Mouse (Mus musculus) midbrain, embryonic 10.5 days (tissue): Measurements from ENCODE around the gene Gng2. TPM values are rescaled to one million over a fixed set of nuclear protein-coding genes. Genes with fewer than 3 reads are reported as not detected.
"Not testable (repeated sequence)": the region's sequence is repeated elsewhere in the genome, so short reads cannot be mapped to it uniquely, and the experiment has no call there.

Experiments used
- DNase-seq: peaks from one replicate; pipeline ENCODE4 v3.0.0-alpha.2; 2017; ENCODE audit warnings: low spot score
- H3K27ac ChIP-seq: fragments of 300-500 bp; sonication (generic); replicated peaks from 2 replicates; pipeline ENCODE4 v1.5.1; 2016; ENCODE audit warnings: mild to moderate bottlenecking
- H3K27me3 ChIP-seq: fragments of 300-500 bp; sonication (generic); 2 replicates; pipeline ENCODE4 v1.6.1; 2016; ENCODE audit warnings: low read depth, mild to moderate bottlenecking; ENCODE audit not compliant: poor library complexity, severe bottlenecking
- H3K36me3 ChIP-seq: fragments of 300-500 bp; sonication (generic); 2 replicates; pipeline ENCODE4 v1.6.1; 2016; ENCODE audit warnings: mild to moderate bottlenecking, moderate library complexity
- H3K4me1 ChIP-seq: fragments of 300-500 bp; sonication (generic); 2 replicates; pipeline ENCODE4 v1.6.1; 2016
- H3K4me3 ChIP-seq: fragments of 300-500 bp; sonication (generic); 2 replicates; pipeline ENCODE4 v1.5.1; 2016; ENCODE audit warnings: mild to moderate bottlenecking, moderate library complexity
- H3K9me3 ChIP-seq: fragments of 300-500 bp; sonication (generic); replicated peaks from 2 replicates; pipeline ENCODE4 v1.6.1; 2016; ENCODE audit warnings: mild to moderate bottlenecking
- WGBS: fragments of 180-500 bp; shearing (Covaris S2); methylation state at CpG from one replicate; pipeline ENCODE4 v1.1.7; 2016; 5-methylcytosine and 5-hydroxymethylcytosine counted together
- polyA plus RNA-seq: library from polyadenylated mRNA; unstranded; fragments of >200 nt; fragmentation: Nextera tagmentation; extraction: Ambion mirVana; gene quantifications from 2 replicates; pipeline ENCODE4 v1.2.1, GENCODE M21; 2016

Gng2 gene
- polyA plus RNA-seq, 1 experiment from 2014 or later: 82.4 TPM

GRCm38 (mm10) chr14:19919789-19920188 is 57.6 kb downstream of the Gng2 start:
- 81% methylated on average over 7 of the region's 7 CpGs for WGBS
- no peak overlapping the region for H3K4me3 ChIP-seq
- DNase-seq: no peak
- peak overlapping the region; percentile 80 for H3K27ac ChIP-seq
- peaks cover 33% of the 10 kb centered on the region for H3K4me1 ChIP-seq
- H3K27me3 ChIP-seq: no peaks in the 10 kb centered on the region
- peaks cover 22% of the 10 kb centered on the region for H3K36me3 ChIP-seq
- H3K9me3 ChIP-seq: peaks cover 10% of the 10 kb centered on the region

- Histone ChIP-seq H3K36me3 (peaks cover 14% of the 10 kb centered on the region), H3K27me3 (no peaks in the 10 kb centered on the region), H3K9me3 (no peaks in the 10 kb centered on the region), H3K27ac (no peak overlapping the region), H3K4me3 (no peak overlapping the region), H3K4me1 (peaks cover 33% of the 10 kb centered on the region)
- no peak for DNase-seq
- WGBS: 94% methylated on average over 7 of the region's 7 CpGs
Measured at GRCm38 (mm10) chr14:19917534-19917933, 59.9 kb downstream of the Gng2 start.

GRCm38 (mm10) chr14:19916315-19916714 is 61.1 kb downstream of the Gng2 start:
- peaks cover 14% of the 10 kb centered on the region for H3K36me3 ChIP-seq
- DNase-seq: no peak
- no peaks in the 10 kb centered on the region for H3K27me3 ChIP-seq
- 81% methylated on average over 2 of the region's 2 CpGs for WGBS
- H3K4me1 ChIP-seq: peaks cover 28% of the 10 kb centered on the region
- no peak overlapping the region for H3K27ac ChIP-seq
- no peak overlapping the region for H3K4me3 ChIP-seq
- H3K9me3 ChIP-seq: no peaks in the 10 kb centered on the region

- Histone ChIP-seq H3K9me3 (no peaks in the 10 kb centered on the region), H3K36me3 (peaks cover 15% of the 10 kb centered on the region), H3K4me3 (no peak overlapping the region), H3K27ac (no peak overlapping the region), H3K4me1 (peaks cover 8% of the 10 kb centered on the region), H3K27me3 (no peaks in the 10 kb centered on the region)
- 88% methylated on average over 3 of the region's 3 CpGs for WGBS
- DNase-seq: no peak
Measured at GRCm38 (mm10) chr14:19912891-19913290, 64.5 kb downstream of the Gng2 start.

GRCm38 (mm10) chr14:19905615-19906014 is 71.8 kb downstream of the Gng2 start:
- H3K27ac ChIP-seq: no peak overlapping the region
- DNase-seq: no peak
- no peaks in the 10 kb centered on the region for H3K9me3 ChIP-seq
- 80% methylated on average over 5 of the region's 5 CpGs for WGBS
- no peaks in the 10 kb centered on the region for H3K27me3 ChIP-seq
- peaks cover 22% of the 10 kb centered on the region for H3K4me1 ChIP-seq
- H3K36me3 ChIP-seq: peaks cover 6% of the 10 kb centered on the region; the same call in 1 of the 2 replicates
- no peak overlapping the region for H3K4me3 ChIP-seq

GRCm38 (mm10) chr14:19904821-19905220 is 72.6 kb downstream of the Gng2 start:
- Histone ChIP-seq H3K9me3 (no peaks in the 10 kb centered on the region), H3K4me3 (no peak overlapping the region), H3K4me1 (peaks cover 24% of the 10 kb centered on the region), H3K27me3 (no peaks in the 10 kb centered on the region), H3K27ac (no peak overlapping the region), H3K36me3 (0 out of 2 replicates have a peak, but pooled peaks cover 5% of the 10 kb centered on the region)
- 26% methylated on average over 3 of the region's 3 CpGs for WGBS
- DNase-seq: no peak

GRCm38 (mm10) chr14:19904031-19904430 is 73.4 kb downstream of the Gng2 start:
- no peaks in the 10 kb centered on the region for H3K9me3 ChIP-seq
- 0 out of 2 replicates have a peak, but pooled peaks cover 5% of the 10 kb centered on the region for H3K36me3 ChIP-seq
- H3K27ac ChIP-seq: peak overlapping the region; percentile 30; the same call in 1 of the 2 replicates
- peaks cover 24% of the 10 kb centered on the region for H3K4me1 ChIP-seq
- no peak overlapping the region for H3K4me3 ChIP-seq
- peak; percentile 26 for DNase-seq
- WGBS: 37% methylated on average over 5 of the region's 5 CpGs
- no peaks in the 10 kb centered on the region for H3K27me3 ChIP-seq

GRCm38 (mm10) chr14:19900492-19900891 is 76.9 kb downstream of the Gng2 start:
- Histone ChIP-seq H3K27me3 (no peaks in the 10 kb centered on the region), H3K4me1 (peaks cover 21% of the 10 kb centered on the region), H3K4me3 (no peak overlapping the region), H3K36me3 (0 out of 2 replicates have a peak, but pooled peaks cover 2% of the 10 kb centered on the region), H3K27ac (no peak overlapping the region), H3K9me3 (no peaks in the 10 kb centered on the region)
- WGBS: 85% methylated on average over 4 of the region's 4 CpGs
- DNase-seq: no peak

GRCm38 (mm10) chr14:19887569-19887968 is 89.9 kb downstream of the Gng2 start:
- Histone ChIP-seq H3K27me3 (no peaks in the 10 kb centered on the region), H3K9me3 (no peaks in the 10 kb centered on the region), H3K4me3 (no peak overlapping the region), H3K4me1 (no peaks in the 10 kb centered on the region), H3K36me3 (peaks cover 47% of the 10 kb centered on the region), H3K27ac (no peak overlapping the region)
- DNase-seq: no peak
- WGBS: 96% methylated on average over 5 of the region's 5 CpGs

- not testable (repeated sequence) for DNase-seq
- H3K36me3 ChIP-seq: peaks cover 24% of the 10 kb centered on the region
Measured at GRCm38 (mm10) chr14:19884431-19884830, 93.0 kb downstream of the Gng2 start.

GRCm38 (mm10) chr14:19874201-19874807 is 103.1 kb downstream of the Gng2 start:
- 81% methylated on average over 11 of the region's 11 CpGs for WGBS
- Histone ChIP-seq H3K4me1 (no peaks in the 10 kb centered on the region), H3K27ac (no peak overlapping the region), H3K27me3 (no peaks in the 10 kb centered on the region), H3K9me3 (no peaks in the 10 kb centered on the region), H3K36me3 (peaks cover 24% of the 10 kb centered on the region), H3K4me3 (no peak overlapping the region)
- DNase-seq: no peak

More at GRCm38 (mm10) chr14:19884431-19884830, 93.0 kb downstream of the Gng2 start:
- not testable (repeated sequence) for H3K9me3 ChIP-seq, H3K4me3 ChIP-seq, H3K27me3 ChIP-seq, H3K4me1 ChIP-seq, H3K27ac ChIP-seq
- 97% methylated on average over 1 of the region's 1 CpGs for WGBS

GRCm38 (mm10) chr14:19867286-19867935 is 110.0 kb downstream of the Gng2 start:
- Histone ChIP-seq H3K9me3 (no peaks in the 10 kb centered on the region), H3K4me1 (0 out of 2 replicates have a peak, but pooled peaks cover 5% of the 10 kb centered on the region), H3K27me3 (no peaks in the 10 kb centered on the region), H3K4me3 (no peak overlapping the region), H3K27ac (no peak overlapping the region), H3K36me3 (no peaks in the 10 kb centered on the region)
- DNase-seq: no peak
- WGBS: 74% methylated on average over 5 of the region's 5 CpGs

GRCm38 (mm10) chr14:19865121-19865520 is 112.3 kb downstream of the Gng2 start:
- H3K27me3 ChIP-seq, H3K36me3 ChIP-seq, DNase-seq, H3K4me1 ChIP-seq, H3K27ac ChIP-seq, H3K9me3 ChIP-seq, H3K4me3 ChIP-seq: not testable (repeated sequence)
- 86% methylated on average over 9 of the region's 9 CpGs for WGBS
